Mouse (Mus musculus) neural tube, embryonic 14.5 days (tissue): ENCODE results near the gene Fam189b. TPM values are rescaled to one million over a fixed set of nuclear protein-coding genes. Genes with fewer than 3 reads are reported as not detected.

Experiments used
- ATAC-seq: fragments of 200-750 bp; cut with Nextera tagmentation; 2 replicates; pipeline ENCODE4 v1.8.0; 2017; ENCODE audit warnings: low read depth, mild to moderate bottlenecking, moderate TSS enrichment, moderate library complexity
- H3K27ac ChIP-seq: fragments of 300-500 bp; sonication (generic); 2 replicates; pipeline ENCODE4 v1.5.1; 2014; ENCODE audit warnings: low read depth, mild to moderate bottlenecking, control low read depth, low read length, moderate library complexity, mixed read lengths
- H3K27me3 ChIP-seq: fragments of 300-500 bp; sonication (generic); 2 replicates; pipeline ENCODE4 v1.6.1; 2014; ENCODE audit warnings: low read length; ENCODE audit not compliant: control insufficient read depth, insufficient read depth
- H3K36me3 ChIP-seq: fragments of 300-500 bp; sonication (generic); 2 replicates; pipeline ENCODE4 v1.6.1; 2014; ENCODE audit warnings: low read length, mixed read lengths; ENCODE audit not compliant: control insufficient read depth, insufficient read depth
- H3K4me1 ChIP-seq: fragments of 300-500 bp; sonication (generic); 2 replicates; pipeline ENCODE4 v1.6.1; 2014; ENCODE audit warnings: low read length; ENCODE audit not compliant: control insufficient read depth, insufficient read depth
- H3K4me2 ChIP-seq: fragments of 300-500 bp; sonication (generic); 2 replicates; pipeline ENCODE4 v1.6.1; 2014; ENCODE audit warnings: mild to moderate bottlenecking, low read depth, low read length, control low read depth
- H3K4me3 ChIP-seq: fragments of 300-500 bp; sonication (generic); 2 replicates; pipeline ENCODE4 v1.5.1; 2014; ENCODE audit warnings: low read depth, low read length, control low read depth, mixed read lengths
- H3K9ac ChIP-seq: fragments of 300-500 bp; sonication (generic); replicated peaks from 2 replicates; pipeline ENCODE4 v1.6.1; 2014; ENCODE audit warnings: low read depth, mild to moderate bottlenecking, control low read depth, low read length, mixed read lengths
- H3K9me3 ChIP-seq: fragments of 300-500 bp; sonication (generic); 2 replicates; pipeline ENCODE4 v1.6.1; 2016; ENCODE audit warnings: low read length; ENCODE audit not compliant: control insufficient read depth
- WGBS: fragments of 180-500 bp; shearing (Covaris S2); extraction: QIAGEN DNeasy Blood & Tissue Kit; methylation state at CpG from one replicate; pipeline ENCODE4 v1.1.7; 2014; 5-methylcytosine and 5-hydroxymethylcytosine counted together
- microRNA counts: library from miRNA; unstranded; fragments of <30 nt; microRNA quantifications from one replicate; lab custom pipeline; 2016
- microRNA-seq: library from miRNA; unstranded; fragments of <30 nt; microRNA quantifications from one replicate; pipeline ENCODE4, GENCODE M21; 2016
- polyA plus RNA-seq: library from polyadenylated mRNA; unstranded; fragments of >200 nt; fragmentation: Nextera tagmentation; extraction: Ambion mirVana; gene quantifications from 2 replicates; pipeline ENCODE4 v1.2.1, GENCODE M21; 2014

The Fam189b gene
- polyA plus RNA-seq, 1 experiment from 2014 or later = 38.5 TPM

DNA sequence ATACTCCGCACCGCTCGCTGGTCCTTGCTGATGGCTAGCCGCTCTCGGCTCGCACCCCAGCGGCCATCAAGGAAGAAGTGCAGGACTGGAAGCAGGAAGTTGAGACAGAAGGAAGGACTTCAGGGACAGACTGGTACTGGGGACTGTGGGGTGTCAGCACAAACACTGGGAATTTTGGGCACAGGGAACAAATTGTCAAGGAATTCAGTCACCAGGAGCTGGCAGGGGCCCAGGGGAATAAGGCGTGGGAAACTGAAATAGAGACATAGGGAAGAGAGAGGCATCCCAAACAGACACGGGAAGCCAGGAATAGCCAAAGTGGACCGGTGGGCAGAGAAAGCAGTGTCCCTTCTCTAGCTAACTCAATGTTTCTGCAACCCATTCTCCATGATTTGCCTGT is 53.6 kb downstream of the Fam189b start:
- Histone ChIP-seq H3K4me1 (no peaks in the 10 kb centered on the region), H3K27ac (no peak overlapping the region), H3K9ac (no peak overlapping the region), H3K27me3 (no peaks in the 10 kb centered on the region), H3K4me3 (no peak overlapping the region), H3K4me2 (no peak overlapping the region), H3K9me3 (no peaks in the 10 kb centered on the region), H3K36me3 (peaks cover 69% of the 10 kb centered on the region)
- ATAC-seq = no peak
- WGBS = 95% methylated on average over 10 of the region's 10 CpGs

DNA sequence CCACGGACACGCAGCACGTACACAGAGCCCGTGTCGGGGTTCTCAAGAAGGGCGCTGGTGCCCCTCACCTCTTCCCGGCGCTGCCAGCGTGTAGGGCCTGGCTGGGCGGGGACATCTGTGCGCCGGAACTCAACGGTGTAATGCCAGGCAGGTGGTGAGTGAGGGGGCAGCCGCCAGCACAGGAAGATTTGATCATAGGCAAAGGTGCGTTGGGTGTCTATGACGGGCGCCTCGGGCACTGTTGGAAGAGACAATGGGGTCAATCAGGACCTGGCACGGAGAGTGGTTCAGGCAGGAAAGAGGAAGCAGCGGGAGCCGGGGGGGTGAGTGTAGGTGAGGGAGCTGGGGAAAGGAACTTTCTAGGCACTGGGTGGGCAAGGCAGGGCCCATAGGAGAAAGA is 54.7 kb downstream of the Fam189b start:
- 93% methylated on average over 21 of the region's 21 CpGs for WGBS
- H3K27me3 ChIP-seq = no peaks in the 10 kb centered on the region
- H3K36me3 ChIP-seq = peaks cover 76% of the 10 kb centered on the region
- H3K4me2 ChIP-seq = no peak overlapping the region
- H3K9me3 ChIP-seq = no peaks in the 10 kb centered on the region
- no peak overlapping the region for H3K9ac ChIP-seq
- ATAC-seq = no peak
- H3K4me3 ChIP-seq = no peak overlapping the region
- H3K4me1 ChIP-seq = peaks cover 3% of the 10 kb centered on the region; the same call in 1 of the 2 replicates
- no peak overlapping the region for H3K27ac ChIP-seq

DNA sequence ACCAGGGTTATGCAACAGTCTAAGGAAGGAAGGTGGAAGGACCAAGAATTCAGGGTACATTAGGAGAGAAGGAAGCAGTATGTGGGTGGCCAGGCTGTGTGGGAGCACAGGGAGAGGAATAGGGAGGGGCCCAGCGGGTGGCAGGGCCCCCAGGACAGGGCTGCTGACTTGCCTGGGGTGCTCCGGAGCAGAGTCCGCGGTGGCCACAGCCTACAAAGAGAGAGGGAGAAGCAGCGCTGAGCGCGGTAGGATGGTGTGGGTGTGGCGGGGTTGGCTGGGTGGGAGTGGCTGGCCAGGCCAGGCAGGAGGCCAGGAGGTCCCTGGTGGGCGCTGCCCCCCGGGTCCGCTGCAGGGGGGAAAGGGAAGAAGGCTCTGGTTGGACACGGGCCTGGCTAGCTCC is 55.6 kb downstream of the Fam189b start:
- H3K4me2 ChIP-seq = no peak overlapping the region
- no peaks in the 10 kb centered on the region for H3K9me3 ChIP-seq
- H3K27ac ChIP-seq = no peak overlapping the region
- H3K4me3 ChIP-seq = no peak overlapping the region
- H3K36me3 ChIP-seq = peaks cover 77% of the 10 kb centered on the region
- no peak overlapping the region for H3K9ac ChIP-seq
- no peaks in the 10 kb centered on the region for H3K27me3 ChIP-seq
- no peak for ATAC-seq
- H3K4me1 ChIP-seq = peaks cover 11% of the 10 kb centered on the region
- WGBS = 62% methylated on average over 5 of the region's 12 CpGs

MicroRNAs encoded within 50 kb of the gene (microRNA counts, 519-probe panel; counts per million panel counts)
- 4,429 counts per million, percentile 55 among the panel's probes with 10 or more counts for microRNA mmu-miR-92b (lab: Ali Mortazavi, UCI)

Small RNA genes lying within 50 kb of the gene (microRNA-seq; reads per million reads assigned to microRNA genes)
- 2,609 reads per million, percentile 85 among the genes with 10 or more reads in this experiment for gene Mir92b

Other genes with a start within 250 kb of the Fam189b start
- 27.1 and 27.9 TPM in 2 replicates for gene Ash1l, start 232.5 kb upstream of the Fam189b start, polyA plus RNA-seq
- 142 and 149 TPM in 2 replicates for gene Dap3, start 232.0 kb upstream of the Fam189b start, polyA plus RNA-seq
- 96.7 and 104 TPM in 2 replicates for gene Rusc1, start 89.8 kb upstream of the Fam189b start, polyA plus RNA-seq
- gene Gm43738, start 82.0 kb upstream of the Fam189b start, polyA plus RNA-seq = not detected in 2 replicates
- 378 and 453 TPM in 2 replicates for gene Fdps, start 81.2 kb upstream of the Fam189b start, polyA plus RNA-seq
- 0.66 TPM in 1 of 2 replicates, not detected in the other for gene Pklr, start 47.0 kb upstream of the Fam189b start, polyA plus RNA-seq
- 25.4 and 28.7 TPM in 2 replicates for gene Hcn3, start 22.9 kb upstream of the Fam189b start, polyA plus RNA-seq
- 17.5 and 19.6 TPM in 2 replicates for gene Clk2, start 18.3 kb upstream of the Fam189b start, polyA plus RNA-seq
- 126 and 153 TPM in 2 replicates for gene Scamp3, start 5.7 kb upstream of the Fam189b start, polyA plus RNA-seq
- gene Gba, start 19.8 kb downstream of the Fam189b start, polyA plus RNA-seq = 41.5 and 49.7 TPM in 2 replicates
- gene Thbs3, start 32.0 kb downstream of the Fam189b start, polyA plus RNA-seq = 34.7 and 36.6 TPM in 2 replicates
- 147 and 151 TPM in 2 replicates for gene Mtx1, start 43.9 kb downstream of the Fam189b start, polyA plus RNA-seq
- gene Muc1, start 45.9 kb downstream of the Fam189b start, polyA plus RNA-seq = 0.90 and 1.4 TPM in 2 replicates
- gene Krtcap2, start 62.8 kb downstream of the Fam189b start, polyA plus RNA-seq = 206 and 240 TPM in 2 replicates
- gene Trim46, start 63.2 kb downstream of the Fam189b start, polyA plus RNA-seq = 61.6 and 70.7 TPM in 2 replicates
- gene Dpm3, start 76.2 kb downstream of the Fam189b start, polyA plus RNA-seq = 69.6 and 84.4 TPM in 2 replicates
- gene Slc50a1, start 87.4 kb downstream of the Fam189b start, polyA plus RNA-seq = 36.7 and 39.8 TPM in 2 replicates
- gene Efna1, start 98.0 kb downstream of the Fam189b start, polyA plus RNA-seq = 6.8 and 10.5 TPM in 2 replicates
- gene Efna3, start 139.8 kb downstream of the Fam189b start, polyA plus RNA-seq = 85.7 and 96.9 TPM in 2 replicates
- gene Efna4, start 154.9 kb downstream of the Fam189b start, polyA plus RNA-seq = 4.3 and 6.1 TPM in 2 replicates
- 37.6 and 48.3 TPM in 2 replicates for gene Adam15, start 166.9 kb downstream of the Fam189b start, polyA plus RNA-seq
- gene Dcst2, start 178.8 kb downstream of the Fam189b start, polyA plus RNA-seq = 0.19 and 0.25 TPM in 2 replicates
- 1.1 and 1.4 TPM in 2 replicates for gene Dcst1, start 182.1 kb downstream of the Fam189b start, polyA plus RNA-seq
- 0.40 and 0.78 TPM in 2 replicates for gene Zbtb7b, start 211.6 kb downstream of the Fam189b start, polyA plus RNA-seq
- 0.88 and 1.9 TPM in 2 replicates for gene Lenep, start 219.7 kb downstream of the Fam189b start, polyA plus RNA-seq
- 29.5 and 30.8 TPM in 2 replicates for gene Flad1, start 228.7 kb downstream of the Fam189b start, polyA plus RNA-seq
- gene Cks1b, start 235.2 kb downstream of the Fam189b start, polyA plus RNA-seq = 72.0 and 85.4 TPM in 2 replicates
- gene Shc1, start 235.3 kb downstream of the Fam189b start, polyA plus RNA-seq = 4.1 and 18.9 TPM in 2 replicates
- gene Pygo2, start 247.1 kb downstream of the Fam189b start, polyA plus RNA-seq = 39.8 and 50.3 TPM in 2 replicates